Mouse (Mus musculus): ENCODE measurements at regions not wholly inside any gene's neighbourhood (a gene's known extent, or its start where the extent isn't known, plus 50 kb on each side); places are given as distances from the start of the nearest gene placed in this dataset.

- ATAC-seq (replicated peaks; ENCODE audit: insufficient number of reproducible peaks, low FRiP score, low TSS enrichment) = no peak
- Histone ChIP-seq H3K9ac (ENCODE audit: low read depth, low read length) (no peak overlapping the region), H3K36me3 (ENCODE audit: control insufficient read depth, insufficient read depth, low read length) (no peaks in the 10 kb centered on the region), H3K9me3 (replicated peaks; ENCODE audit: control insufficient read depth, low read length) (no peaks in the 10 kb centered on the region), H3K4me3 (ENCODE audit: low read depth, low read length) (no peak overlapping the region), H3K27ac (ENCODE audit: low read depth, low read length) (no peak overlapping the region), H3K27me3 (ENCODE audit: control insufficient read depth, insufficient read depth, low read length) (no peaks in the 10 kb centered on the region), H3K4me1 (ENCODE audit: control insufficient read depth, insufficient read depth, low read length) (no peaks in the 10 kb centered on the region), H3K4me2 (no peak overlapping the region)
- WGBS (ENCODE audit: insufficient replicate concordance) = 84% methylated on average over 4 of the region's 4 CpGs
Observed at GRCm38 (mm10) chr7:73279936-73280445, 95.3 kb upstream of the Rgma start.

GRCm38 (mm10) chr7:73286244-73286643, 89.1 kb upstream of the Rgma start:
- H3K9ac ChIP-seq (ENCODE audit: low read depth, low read length) = no peak overlapping the region
- no peaks in the 10 kb centered on the region for H3K4me1 ChIP-seq (ENCODE audit: control insufficient read depth, insufficient read depth, low read length)
- H3K4me2 ChIP-seq = no peak overlapping the region
- no peak overlapping the region for H3K27ac ChIP-seq (ENCODE audit: low read depth, low read length)
- no peaks in the 10 kb centered on the region for H3K36me3 ChIP-seq (ENCODE audit: control insufficient read depth, insufficient read depth, low read length)
- WGBS (ENCODE audit: insufficient replicate concordance) = 82% methylated on average over 5 of the region's 5 CpGs
- no peaks in the 10 kb centered on the region for H3K27me3 ChIP-seq (ENCODE audit: control insufficient read depth, insufficient read depth, low read length)
- no peak overlapping the region for H3K4me3 ChIP-seq (ENCODE audit: low read depth, low read length)
- ATAC-seq (replicated peaks; ENCODE audit: insufficient number of reproducible peaks, low FRiP score, low TSS enrichment) = no peak
- no peaks in the 10 kb centered on the region for H3K9me3 ChIP-seq (replicated peaks; ENCODE audit: control insufficient read depth, low read length)

GRCm38 (mm10) chr7:73293337-73293736, 82.0 kb upstream of the Rgma start:
- Histone ChIP-seq H3K27me3 (ENCODE audit: control insufficient read depth, insufficient read depth, low read length) (no peaks in the 10 kb centered on the region), H3K27ac (ENCODE audit: low read depth, low read length) (no peak overlapping the region), H3K4me2 (no peak overlapping the region), H3K9ac (ENCODE audit: low read depth, low read length) (no peak overlapping the region), H3K9me3 (replicated peaks; ENCODE audit: control insufficient read depth, low read length) (no peaks in the 10 kb centered on the region), H3K36me3 (ENCODE audit: control insufficient read depth, insufficient read depth, low read length) (no peaks in the 10 kb centered on the region), H3K4me3 (ENCODE audit: low read depth, low read length) (no peak overlapping the region), H3K4me1 (ENCODE audit: control insufficient read depth, insufficient read depth, low read length) (no peaks in the 10 kb centered on the region)
- ATAC-seq (replicated peaks; ENCODE audit: insufficient number of reproducible peaks, low FRiP score, low TSS enrichment) = no peak
- 43% methylated on average over 4 of the region's 4 CpGs for WGBS (ENCODE audit: insufficient replicate concordance)

- Histone ChIP-seq H3K27me3 (ENCODE audit: control insufficient read depth, insufficient read depth, low read length) (no peaks in the 10 kb centered on the region), H3K4me2 (no peak overlapping the region), H3K9me3 (replicated peaks; ENCODE audit: control insufficient read depth, low read length) (no peaks in the 10 kb centered on the region), H3K27ac (ENCODE audit: low read depth, low read length) (no peak overlapping the region), H3K9ac (ENCODE audit: low read depth, low read length) (no peak overlapping the region), H3K4me3 (ENCODE audit: low read depth, low read length) (no peak overlapping the region), H3K4me1 (ENCODE audit: control insufficient read depth, insufficient read depth, low read length) (no peaks in the 10 kb centered on the region), H3K36me3 (ENCODE audit: control insufficient read depth, insufficient read depth, low read length) (no peaks in the 10 kb centered on the region)
- ATAC-seq (replicated peaks; ENCODE audit: insufficient number of reproducible peaks, low FRiP score, low TSS enrichment) = no peak
- WGBS (ENCODE audit: insufficient replicate concordance) = 85% methylated on average over 6 of the region's 6 CpGs
Observed at GRCm38 (mm10) chr7:73294399-73294798, 80.9 kb upstream of the Rgma start.

GRCm38 (mm10) chr7:73302501-73302900, 72.8 kb upstream of the Rgma start:
- no peaks in the 10 kb centered on the region for H3K4me1 ChIP-seq (ENCODE audit: control insufficient read depth, insufficient read depth, low read length)
- WGBS (ENCODE audit: insufficient replicate concordance) = 60% methylated on average over 3 of the region's 3 CpGs
- no peaks in the 10 kb centered on the region for H3K36me3 ChIP-seq (ENCODE audit: control insufficient read depth, insufficient read depth, low read length)
- no peak overlapping the region for H3K9ac ChIP-seq (ENCODE audit: low read depth, low read length)
- no peak overlapping the region for H3K4me2 ChIP-seq
- no peak overlapping the region for H3K4me3 ChIP-seq (ENCODE audit: low read depth, low read length)
- H3K9me3 ChIP-seq (replicated peaks; ENCODE audit: control insufficient read depth, low read length) = no peaks in the 10 kb centered on the region
- no peak overlapping the region for H3K27ac ChIP-seq (ENCODE audit: low read depth, low read length)
- peaks cover 13% of the 10 kb centered on the region for H3K27me3 ChIP-seq (ENCODE audit: control insufficient read depth, insufficient read depth, low read length)
- ATAC-seq (replicated peaks; ENCODE audit: insufficient number of reproducible peaks, low FRiP score, low TSS enrichment) = no peak

GRCm38 (mm10) chr7:73303818-73304217, 71.5 kb upstream of the Rgma start:
- peaks cover 18% of the 10 kb centered on the region for H3K27me3 ChIP-seq (ENCODE audit: control insufficient read depth, insufficient read depth, low read length)
- H3K9ac ChIP-seq (ENCODE audit: low read depth, low read length) = no peak overlapping the region
- no peak overlapping the region for H3K4me3 ChIP-seq (ENCODE audit: low read depth, low read length)
- no peak for ATAC-seq (replicated peaks; ENCODE audit: insufficient number of reproducible peaks, low FRiP score, low TSS enrichment)
- H3K9me3 ChIP-seq (replicated peaks; ENCODE audit: control insufficient read depth, low read length) = no peaks in the 10 kb centered on the region
- WGBS (ENCODE audit: insufficient replicate concordance) = 62% methylated on average over 9 of the region's 9 CpGs
- no peak overlapping the region for H3K4me2 ChIP-seq
- no peak overlapping the region for H3K27ac ChIP-seq (ENCODE audit: low read depth, low read length)
- H3K4me1 ChIP-seq (ENCODE audit: control insufficient read depth, insufficient read depth, low read length) = no peaks in the 10 kb centered on the region
- no peaks in the 10 kb centered on the region for H3K36me3 ChIP-seq (ENCODE audit: control insufficient read depth, insufficient read depth, low read length)

- H3K27ac ChIP-seq (ENCODE audit: low read depth, low read length) = no peak overlapping the region
- no peaks in the 10 kb centered on the region for H3K4me1 ChIP-seq (ENCODE audit: control insufficient read depth, insufficient read depth, low read length)
- 22% methylated on average over 9 of the region's 9 CpGs for WGBS (ENCODE audit: insufficient replicate concordance)
- H3K36me3 ChIP-seq (ENCODE audit: control insufficient read depth, insufficient read depth, low read length) = no peaks in the 10 kb centered on the region
- H3K4me2 ChIP-seq = no peak overlapping the region
- H3K4me3 ChIP-seq (ENCODE audit: low read depth, low read length) = no peak overlapping the region
- ATAC-seq (replicated peaks; ENCODE audit: insufficient number of reproducible peaks, low FRiP score, low TSS enrichment) = no peak
- H3K27me3 ChIP-seq (ENCODE audit: control insufficient read depth, insufficient read depth, low read length) = peaks cover 18% of the 10 kb centered on the region
- H3K9me3 ChIP-seq (replicated peaks; ENCODE audit: control insufficient read depth, low read length) = no peaks in the 10 kb centered on the region
- H3K9ac ChIP-seq (ENCODE audit: low read depth, low read length) = no peak overlapping the region
Observed at GRCm38 (mm10) chr7:73304799-73305198, 70.5 kb upstream of the Rgma start.

GRCm38 (mm10) chr7:73305286-73305975, 69.9 kb upstream of the Rgma start:
- Histone ChIP-seq H3K4me3 (ENCODE audit: low read depth, low read length) (no peak overlapping the region), H3K36me3 (ENCODE audit: control insufficient read depth, insufficient read depth, low read length) (no peaks in the 10 kb centered on the region), H3K4me1 (ENCODE audit: control insufficient read depth, insufficient read depth, low read length) (no peaks in the 10 kb centered on the region), H3K9me3 (replicated peaks; ENCODE audit: control insufficient read depth, low read length) (no peaks in the 10 kb centered on the region), H3K27me3 (ENCODE audit: control insufficient read depth, insufficient read depth, low read length) (peaks cover 18% of the 10 kb centered on the region), H3K4me2 (no peak overlapping the region), H3K9ac (ENCODE audit: low read depth, low read length) (no peak overlapping the region), H3K27ac (ENCODE audit: low read depth, low read length) (no peak overlapping the region)
- 30% methylated on average over 14 of the region's 14 CpGs for WGBS (ENCODE audit: insufficient replicate concordance)
- no peak for ATAC-seq (replicated peaks; ENCODE audit: insufficient number of reproducible peaks, low FRiP score, low TSS enrichment)

GRCm38 (mm10) chr7:73306296-73306695, 69.0 kb upstream of the Rgma start:
- H3K9me3 ChIP-seq (replicated peaks; ENCODE audit: control insufficient read depth, low read length) = no peaks in the 10 kb centered on the region
- WGBS (ENCODE audit: insufficient replicate concordance) = 58% methylated on average over 6 of the region's 6 CpGs
- H3K36me3 ChIP-seq (ENCODE audit: control insufficient read depth, insufficient read depth, low read length) = no peaks in the 10 kb centered on the region
- H3K4me2 ChIP-seq = no peak overlapping the region
- no peak for ATAC-seq (replicated peaks; ENCODE audit: insufficient number of reproducible peaks, low FRiP score, low TSS enrichment)
- H3K27ac ChIP-seq (ENCODE audit: low read depth, low read length) = no peak overlapping the region
- H3K4me3 ChIP-seq (ENCODE audit: low read depth, low read length) = no peak overlapping the region
- peaks cover 18% of the 10 kb centered on the region for H3K27me3 ChIP-seq (ENCODE audit: control insufficient read depth, insufficient read depth, low read length)
- H3K9ac ChIP-seq (ENCODE audit: low read depth, low read length) = no peak overlapping the region
- no peaks in the 10 kb centered on the region for H3K4me1 ChIP-seq (ENCODE audit: control insufficient read depth, insufficient read depth, low read length)
